Mouse (Mus musculus) heart, embryonic 12.5 days (tissue): ENCODE measurements around the gene Uqcrc1. TPM values are rescaled to one million over a fixed set of nuclear protein-coding genes. Genes with fewer than 3 reads are reported as not detected.
A peak's percentile ranks its signal among the peaks of the same experiment; 100 is the strongest.

Source experiments
- ATAC-seq: fragments of 200-750 bp; cut with Nextera tagmentation; 2 replicates; pipeline ENCODE4 v1.8.0; 2017; ENCODE audit warnings: moderate TSS enrichment, moderate library complexity; ENCODE audit not compliant: insufficient number of reproducible peaks, low FRiP score
- H3K27ac ChIP-seq: fragments of 300-500 bp; sonication (generic); 2 replicates; pipeline ENCODE4 v1.5.1; 2016; ENCODE audit warnings: mild to moderate bottlenecking, moderate library complexity; ENCODE audit not compliant: poor library complexity, severe bottlenecking
- H3K27me3 ChIP-seq: fragments of 300-500 bp; sonication (generic); replicated peaks from 2 replicates; pipeline ENCODE4 v1.6.1; 2016; ENCODE audit warnings: mild to moderate bottlenecking, moderate library complexity
- H3K36me3 ChIP-seq: fragments of 300-500 bp; sonication (generic); 2 replicates; pipeline ENCODE4 v1.6.1; 2016; ENCODE audit warnings: mild to moderate bottlenecking, moderate library complexity
- H3K4me1 ChIP-seq: fragments of 300-500 bp; sonication (generic); replicated peaks from 2 replicates; pipeline ENCODE4 v1.6.1; 2016; ENCODE audit warnings: mild to moderate bottlenecking
- H3K4me2 ChIP-seq: fragments of 300-500 bp; sonication (generic); 2 replicates; pipeline ENCODE4 v1.6.1; 2016; ENCODE audit warnings: mild to moderate bottlenecking, moderate library complexity
- H3K4me3 ChIP-seq: fragments of 300-500 bp; sonication (generic); 2 replicates; pipeline ENCODE4 v1.5.1; 2016; ENCODE audit warnings: mild to moderate bottlenecking
- H3K9ac ChIP-seq: fragments of 300-500 bp; sonication (generic); 2 replicates; pipeline ENCODE4 v1.6.1; 2016; ENCODE audit warnings: mild to moderate bottlenecking, moderate library complexity
- H3K9me3 ChIP-seq: fragments of 300-500 bp; sonication (generic); replicated peaks from 2 replicates; pipeline ENCODE4 v1.6.1; 2016; ENCODE audit warnings: mild to moderate bottlenecking, moderate library complexity
- WGBS: fragments of 180-500 bp; shearing (Covaris S2); methylation state at CpG from one replicate; pipeline ENCODE4 v1.1.7; 2016; 5-methylcytosine and 5-hydroxymethylcytosine counted together
- polyA plus RNA-seq: library from polyadenylated mRNA; unstranded; fragments of >200 nt; fragmentation: Nextera tagmentation; extraction: Ambion mirVana; gene quantifications from 2 replicates; pipeline ENCODE4 v1.2.1, GENCODE M21; 2016

Uqcrc1 gene
- polyA plus RNA-seq, 1 experiment from 2014 or later = 738 TPM

DNA sequence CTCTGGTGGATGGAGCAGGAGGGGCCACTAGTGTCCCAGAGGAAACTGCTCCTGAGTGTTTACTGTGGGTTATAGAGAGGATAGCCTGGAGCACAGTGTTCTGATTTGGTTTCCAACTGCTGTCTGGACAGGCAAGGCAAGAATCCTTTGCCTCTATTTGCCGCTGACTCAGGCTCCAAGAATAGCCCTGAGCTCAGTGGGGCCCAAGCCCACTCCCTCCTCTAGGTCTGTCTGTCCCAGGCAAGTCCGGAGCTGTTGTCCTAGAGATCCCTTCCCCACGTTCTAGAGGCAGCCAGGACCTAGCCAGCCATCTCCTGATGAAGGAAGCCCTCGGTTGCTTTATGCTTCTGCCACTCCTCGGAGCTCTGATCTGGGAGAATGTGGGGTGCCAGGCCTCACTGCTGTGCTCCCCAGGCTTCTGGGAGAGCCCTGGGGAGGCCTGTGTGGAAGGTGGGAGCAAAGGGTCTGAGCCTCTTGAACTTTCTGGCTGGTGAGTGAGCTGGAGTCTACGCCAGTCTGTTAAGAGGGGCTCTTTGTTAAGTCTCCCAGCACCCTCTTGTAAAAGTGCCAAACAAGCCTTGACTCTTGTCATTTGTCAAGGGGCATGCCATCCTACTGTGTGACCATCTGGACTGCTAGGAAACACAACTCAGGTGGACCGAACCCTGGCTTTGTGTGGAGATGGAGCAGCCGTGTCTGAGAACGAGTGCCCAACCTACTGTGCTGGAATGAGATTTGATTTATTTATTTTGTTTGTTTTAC is 13.7 kb downstream of the Uqcrc1 start:
- Histone ChIP-seq H3K9ac (no peak overlapping the region), H3K4me3 (no peak overlapping the region), H3K27ac (peak overlapping the region; percentile 71), H3K36me3 (peaks cover 61% of the 10 kb centered on the region), H3K9me3 (no peaks in the 10 kb centered on the region), H3K27me3 (peaks cover 32% of the 10 kb centered on the region), H3K4me1 (peaks cover 32% of the 10 kb centered on the region), H3K4me2 (no peak overlapping the region)
- ATAC-seq = no peak; the same call in 1 of the 2 replicates
- 71% methylated on average over 9 of the region's 9 CpGs for WGBS

DNA sequence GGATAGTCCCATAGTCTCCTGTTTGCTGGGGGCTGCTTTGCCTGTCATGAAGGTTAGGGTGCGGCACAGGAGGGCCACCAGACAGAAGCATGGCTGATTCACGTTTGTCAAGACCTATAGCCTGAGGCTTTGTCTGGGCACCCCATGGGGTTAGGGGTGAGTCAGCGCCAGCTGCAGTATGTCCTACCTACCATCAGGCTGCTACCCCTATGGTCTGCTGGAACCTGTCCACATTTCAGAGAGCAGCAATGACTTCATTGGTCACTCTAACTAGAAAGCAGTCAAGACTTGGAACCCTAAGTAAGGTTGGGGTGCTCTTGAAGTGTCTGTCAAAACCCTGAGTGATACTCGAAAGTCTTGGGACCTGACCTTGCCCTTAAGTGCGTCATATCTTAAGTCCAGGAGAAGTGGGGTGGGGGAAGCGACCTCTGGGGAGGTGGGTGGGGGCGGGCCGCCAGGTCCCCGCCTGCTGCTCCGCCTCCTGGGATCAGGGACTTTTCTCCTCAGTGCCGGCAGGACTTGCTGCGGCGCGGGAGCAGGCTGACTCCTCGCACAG is 16.7 kb downstream of the Uqcrc1 start, which contains the start of gene Col7a1:
Gene Col7a1 (plus strand): TSS at position 506 of the 556 bp plus-strand sequence.
- peaks cover 32% of the 10 kb centered on the region for H3K4me1 ChIP-seq
- H3K9ac ChIP-seq = peak within 1 kb of the TSS; percentile 21; the same call in 1 of the 2 replicates
- no peak within 1 kb of the TSS for H3K27ac ChIP-seq
- 8% methylated on average over 15 of the region's 15 CpGs for WGBS
- no peaks in the 10 kb centered on the region for H3K9me3 ChIP-seq
- peak within 1 kb of the TSS; percentile 66 for H3K4me2 ChIP-seq
- no peak for ATAC-seq
- H3K4me3 ChIP-seq = peak within 1 kb of the TSS; percentile 34
- H3K36me3 ChIP-seq = peaks cover 31% of the 10 kb centered on the region
- H3K27me3 ChIP-seq = peaks cover 42% of the 10 kb centered on the region

DNA sequence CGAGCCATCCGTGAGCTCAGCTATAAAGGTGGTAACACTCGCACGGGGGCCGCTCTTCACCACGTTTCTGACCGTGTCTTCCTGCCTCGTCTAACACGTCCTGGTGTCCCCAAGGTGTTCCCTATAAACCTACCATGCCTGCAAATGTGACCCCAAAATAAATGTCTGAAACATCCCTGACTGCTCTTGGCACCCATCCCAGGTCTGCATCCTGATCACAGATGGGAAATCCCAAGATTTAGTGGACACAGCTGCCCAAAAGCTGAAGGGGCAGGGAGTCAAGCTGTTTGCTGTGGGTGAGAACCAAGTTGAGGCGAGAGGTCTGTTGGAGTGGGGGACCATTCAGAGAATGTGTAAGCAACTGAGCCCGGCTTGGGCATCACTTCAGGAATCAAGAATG is 18.8 kb downstream of the Uqcrc1 start:
- no peak for ATAC-seq
- 89% methylated on average over 11 of the region's 11 CpGs for WGBS
- H3K4me1 ChIP-seq = peaks cover 17% of the 10 kb centered on the region
- no peak overlapping the region for H3K27ac ChIP-seq
- H3K36me3 ChIP-seq = peaks cover 10% of the 10 kb centered on the region
- H3K9ac ChIP-seq = no peak overlapping the region
- H3K4me2 ChIP-seq = no peak overlapping the region
- H3K4me3 ChIP-seq = no peak overlapping the region
- peaks cover 52% of the 10 kb centered on the region for H3K27me3 ChIP-seq
- H3K9me3 ChIP-seq = no peaks in the 10 kb centered on the region

DNA sequence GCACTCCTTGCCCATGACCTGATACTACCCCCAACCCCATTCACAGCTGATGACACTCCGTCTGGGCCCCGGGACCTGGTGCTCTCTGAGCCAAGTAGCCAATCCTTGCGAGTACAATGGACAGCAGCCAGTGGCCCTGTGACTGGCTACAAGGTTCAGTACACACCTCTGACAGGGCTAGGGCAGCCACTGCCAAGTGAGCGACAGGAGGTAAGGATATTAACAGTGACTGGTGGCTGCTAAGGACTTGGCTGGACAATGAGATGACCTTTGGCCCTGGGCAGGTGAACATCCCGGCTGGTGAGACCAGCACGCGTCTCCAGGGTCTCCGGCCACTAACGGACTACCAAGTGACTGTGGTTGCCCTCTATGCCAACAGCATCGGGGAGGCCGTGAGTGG is 19.4 kb downstream of the Uqcrc1 start:
- Histone ChIP-seq H3K4me3 (no peak overlapping the region), H3K4me1 (peaks cover 17% of the 10 kb centered on the region), H3K27me3 (peaks cover 52% of the 10 kb centered on the region), H3K27ac (no peak overlapping the region), H3K9ac (no peak overlapping the region), H3K9me3 (no peaks in the 10 kb centered on the region), H3K36me3 (peaks cover 4% of the 10 kb centered on the region), H3K4me2 (no peak overlapping the region)
- no peak for ATAC-seq
- 90% methylated on average over 11 of the region's 11 CpGs for WGBS

DNA sequence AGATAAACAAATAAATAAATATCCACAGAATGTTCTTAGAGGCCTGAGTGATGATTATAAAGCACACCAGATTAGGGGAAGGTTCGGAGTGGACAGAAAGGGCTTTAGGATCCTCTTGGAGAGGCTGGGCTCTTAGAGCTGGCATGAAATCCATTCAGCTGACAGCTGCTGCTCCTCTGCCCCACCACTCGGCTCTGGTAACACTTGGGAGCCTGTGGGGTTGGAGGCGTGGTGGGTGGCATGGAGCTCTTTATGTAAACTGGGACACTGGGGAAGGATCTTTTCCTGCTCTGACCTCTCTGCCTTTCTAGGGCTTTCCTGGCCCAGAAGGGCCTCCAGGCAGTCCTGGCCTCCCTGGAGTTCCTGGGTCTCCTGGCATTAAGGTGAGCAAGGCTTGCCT is 27.1 kb downstream of the Uqcrc1 start:
- Histone ChIP-seq H3K9me3 (no peaks in the 10 kb centered on the region), H3K4me3 (no peak overlapping the region), H3K9ac (no peak overlapping the region), H3K36me3 (no peaks in the 10 kb centered on the region), H3K27ac (no peak overlapping the region), H3K4me2 (no peak overlapping the region), H3K27me3 (peaks cover 12% of the 10 kb centered on the region; the same call in 1 of the 2 replicates), H3K4me1 (0 out of 2 replicates have a peak, but pooled peaks cover under 1% of the 10 kb centered on the region)
- ATAC-seq = no peak
- WGBS = 61% methylated on average over 3 of the region's 3 CpGs

DNA sequence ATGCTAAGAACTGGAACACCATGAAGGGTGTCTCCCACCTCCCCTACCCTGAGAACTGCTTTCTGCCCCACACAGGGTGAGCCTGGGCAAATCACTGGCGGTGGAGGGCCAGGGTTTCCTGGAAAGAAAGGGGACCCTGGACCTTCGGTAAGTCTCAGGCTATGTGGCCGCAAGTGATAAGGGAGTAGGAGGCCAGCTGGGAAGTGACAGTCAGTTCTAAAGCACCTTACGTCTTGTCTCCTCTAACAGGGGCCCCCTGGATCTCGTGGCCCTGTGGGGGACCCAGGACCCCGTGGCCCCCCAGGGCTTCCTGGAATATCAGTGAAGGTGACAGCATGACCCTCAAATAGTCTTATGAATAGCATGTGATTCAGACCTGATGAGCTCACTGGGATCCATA is 27.9 kb downstream of the Uqcrc1 start:
- Histone ChIP-seq H3K4me1 (no peaks in the 10 kb centered on the region), H3K9me3 (no peaks in the 10 kb centered on the region), H3K4me2 (no peak overlapping the region), H3K27ac (no peak overlapping the region), H3K4me3 (no peak overlapping the region), H3K27me3 (peaks cover 8% of the 10 kb centered on the region; the same call in 1 of the 2 replicates), H3K9ac (no peak overlapping the region), H3K36me3 (no peaks in the 10 kb centered on the region)
- WGBS = 73% methylated on average over 6 of the region's 6 CpGs
- no peak for ATAC-seq

DNA sequence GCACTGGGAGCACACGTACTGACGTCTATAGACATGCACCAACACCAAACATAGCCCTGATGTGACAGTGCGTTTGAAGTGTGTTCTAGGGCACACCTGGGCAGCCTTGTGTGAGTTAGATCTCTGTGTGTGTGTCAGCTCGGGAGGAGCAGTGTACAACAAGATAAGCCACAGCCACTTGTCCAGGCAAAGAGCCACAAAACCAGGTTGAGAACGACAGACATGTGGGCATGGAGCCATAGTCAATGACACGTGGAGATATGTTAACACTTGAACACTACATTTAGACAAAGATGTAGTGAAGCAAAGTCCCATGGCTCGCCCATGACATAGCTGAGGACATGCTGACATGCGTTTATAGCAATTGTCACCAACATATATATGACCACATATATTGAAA is 34.2 kb downstream of the Uqcrc1 start:
- H3K9me3 ChIP-seq = no peaks in the 10 kb centered on the region
- no peak for ATAC-seq
- H3K4me1 ChIP-seq = no peaks in the 10 kb centered on the region
- H3K4me3 ChIP-seq = no peak overlapping the region
- H3K36me3 ChIP-seq = no peaks in the 10 kb centered on the region
- H3K4me2 ChIP-seq = no peak overlapping the region
- H3K27me3 ChIP-seq = no peaks in the 10 kb centered on the region
- no peak overlapping the region for H3K9ac ChIP-seq
- H3K27ac ChIP-seq = no peak overlapping the region
- WGBS = 71% methylated on average over 8 of the region's 8 CpGs

DNA sequence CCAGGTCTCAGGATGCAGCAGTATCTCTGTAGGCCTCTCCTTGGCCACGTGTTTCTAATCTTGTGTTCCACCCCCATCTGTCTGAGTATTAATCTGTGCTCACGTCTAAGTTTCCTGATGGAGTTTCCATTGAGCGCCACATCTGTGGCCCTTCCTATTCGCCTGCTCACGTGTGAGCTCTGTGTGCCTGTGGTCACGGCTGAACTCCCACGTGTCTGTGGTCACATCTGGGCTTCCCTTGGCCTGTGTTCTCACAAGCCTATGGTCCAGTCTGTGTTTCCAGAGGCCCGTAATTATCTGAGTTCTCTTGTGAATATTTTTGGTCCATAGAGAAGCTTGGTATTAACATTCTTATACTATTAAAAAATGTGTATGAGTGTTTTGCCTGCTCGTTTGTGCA is 40.0 kb downstream of the Uqcrc1 start:
- no peaks in the 10 kb centered on the region for H3K36me3 ChIP-seq
- H3K27me3 ChIP-seq = no peaks in the 10 kb centered on the region
- no peak overlapping the region for H3K9ac ChIP-seq
- 77% methylated on average over 9 of the region's 9 CpGs for WGBS
- no peak overlapping the region for H3K4me3 ChIP-seq
- H3K27ac ChIP-seq = no peak overlapping the region
- no peaks in the 10 kb centered on the region for H3K9me3 ChIP-seq
- 0 out of 2 replicates have a peak, but pooled peaks cover 3% of the 10 kb centered on the region for H3K4me1 ChIP-seq
- no peak for ATAC-seq
- H3K4me2 ChIP-seq = no peak overlapping the region

DNA sequence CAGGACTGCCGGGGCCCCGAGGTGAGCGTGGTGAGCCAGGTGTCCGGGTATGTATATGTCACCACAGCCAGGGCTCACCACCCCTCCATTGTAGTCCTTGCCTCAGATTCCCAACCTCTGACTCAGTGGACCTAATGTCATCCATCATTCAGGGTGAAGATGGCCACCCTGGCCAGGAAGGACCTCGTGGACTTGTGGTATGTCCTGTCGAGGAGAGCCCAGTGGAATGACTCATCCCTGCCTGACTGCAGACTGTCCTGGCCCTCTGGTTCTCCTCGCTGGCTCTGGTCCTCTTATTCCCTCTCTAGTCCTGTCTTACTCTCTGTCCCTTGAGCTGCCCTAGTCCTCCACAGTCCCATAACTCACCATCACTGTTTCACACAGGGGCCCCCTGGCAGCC is 41.5 kb downstream of the Uqcrc1 start:
- no peak overlapping the region for H3K4me2 ChIP-seq
- WGBS = 63% methylated on average over 7 of the region's 7 CpGs
- no peak overlapping the region for H3K4me3 ChIP-seq
- 0 out of 2 replicates have a peak, but pooled peaks cover 3% of the 10 kb centered on the region for H3K4me1 ChIP-seq
- no peaks in the 10 kb centered on the region for H3K36me3 ChIP-seq
- no peaks in the 10 kb centered on the region for H3K27me3 ChIP-seq
- ATAC-seq = 0 out of 2 replicates have a peak, but pooled peaks have one; percentile 10
- H3K9me3 ChIP-seq = no peaks in the 10 kb centered on the region
- no peak overlapping the region for H3K27ac ChIP-seq
- H3K9ac ChIP-seq = no peak overlapping the region

DNA sequence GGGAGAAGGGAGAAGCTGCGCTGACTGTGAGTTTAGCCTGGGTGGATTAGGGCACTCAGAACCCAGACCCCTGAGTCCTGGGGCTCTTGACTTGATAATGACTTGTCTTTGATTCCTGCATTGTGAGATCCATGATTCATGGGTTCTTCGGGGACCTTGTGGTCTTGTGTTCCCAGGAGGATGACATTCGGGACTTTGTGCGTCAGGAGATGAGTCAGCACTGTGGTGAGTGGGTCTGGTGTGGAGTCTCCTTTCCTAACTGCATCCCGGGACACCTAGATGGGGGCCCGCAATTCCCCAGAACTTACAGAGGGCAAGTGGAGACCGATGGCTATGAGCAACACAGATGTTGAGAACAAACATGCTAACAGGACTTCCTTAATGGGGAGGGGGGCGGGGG is 46.1 kb downstream of the Uqcrc1 start:
- no peak for ATAC-seq
- H3K36me3 ChIP-seq = no peaks in the 10 kb centered on the region
- 77% methylated on average over 8 of the region's 8 CpGs for WGBS

DNA sequence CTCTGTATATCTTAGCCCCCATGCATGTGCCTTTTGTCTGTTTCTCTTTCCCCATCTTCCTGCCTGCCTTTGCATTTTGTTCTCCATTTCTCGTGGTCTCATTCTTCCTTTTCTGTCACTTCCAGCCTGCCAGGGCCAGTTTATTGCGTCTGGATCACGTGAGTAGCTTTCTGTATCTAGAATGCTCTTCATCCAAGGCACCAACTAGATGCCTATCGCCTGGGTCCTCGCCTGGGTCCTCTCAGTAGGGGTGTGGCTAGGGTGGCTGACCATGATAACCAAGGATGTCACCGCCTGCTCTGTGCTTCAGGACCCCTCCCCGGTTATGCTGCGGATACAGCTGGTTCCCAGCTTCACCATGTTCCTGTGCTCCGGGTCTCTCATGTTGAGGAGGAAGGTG is 46.8 kb downstream of the Uqcrc1 start:
- H3K36me3 ChIP-seq = no peaks in the 10 kb centered on the region
- no peak overlapping the region for H3K4me2 ChIP-seq
- no peak overlapping the region for H3K9ac ChIP-seq
- WGBS = 63% methylated on average over 9 of the region's 9 CpGs
- no peak overlapping the region for H3K4me3 ChIP-seq
- H3K27ac ChIP-seq = no peak overlapping the region
- H3K27me3 ChIP-seq = no peaks in the 10 kb centered on the region; the same call in 1 of the 2 replicates
- no peaks in the 10 kb centered on the region for H3K9me3 ChIP-seq
- ATAC-seq = no peak
- peaks cover 8% of the 10 kb centered on the region for H3K4me1 ChIP-seq

More for the DNA sequence above, 46.1 kb downstream of the Uqcrc1 start:
- Histone ChIP-seq H3K4me2 (no peak overlapping the region), H3K9me3 (no peaks in the 10 kb centered on the region), H3K9ac (no peak overlapping the region), H3K27me3 (no peaks in the 10 kb centered on the region; the same call in 1 of the 2 replicates), H3K27ac (no peak overlapping the region), H3K4me3 (no peak overlapping the region), H3K4me1 (0 out of 2 replicates have a peak, but pooled peaks cover 3% of the 10 kb centered on the region)
